Mouse (Mus musculus): ENCODE data around the gene Slc8a3. TPM values are rescaled to one million over a fixed set of nuclear protein-coding genes. Genes with fewer than 3 reads are reported as not detected.

The Slc8a3 gene
- total RNA-seq, 2 experiments from 2014 or later, result 35.8 to 48.7 TPM

DNA sequence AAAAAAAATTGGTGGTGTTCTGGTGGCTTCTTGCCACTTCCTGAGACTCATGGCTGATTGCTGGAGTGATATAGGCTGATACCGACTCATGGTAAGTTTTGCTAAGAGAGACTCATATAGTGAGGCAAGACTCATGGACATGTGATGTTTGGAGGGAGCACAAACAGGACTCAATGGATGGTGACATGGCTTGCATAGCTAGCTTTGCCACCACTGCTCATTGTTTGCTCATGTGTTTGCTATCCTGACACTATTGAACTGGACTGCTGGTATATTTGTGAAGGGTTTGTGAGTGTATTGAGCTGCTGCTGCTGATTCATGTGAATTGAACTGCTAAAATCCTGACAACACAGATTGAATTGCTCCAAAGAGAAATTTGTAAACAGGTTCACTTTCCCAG, 95.8 kb downstream of the Slc8a3 start:
- no peak for DNase-seq

DNA sequence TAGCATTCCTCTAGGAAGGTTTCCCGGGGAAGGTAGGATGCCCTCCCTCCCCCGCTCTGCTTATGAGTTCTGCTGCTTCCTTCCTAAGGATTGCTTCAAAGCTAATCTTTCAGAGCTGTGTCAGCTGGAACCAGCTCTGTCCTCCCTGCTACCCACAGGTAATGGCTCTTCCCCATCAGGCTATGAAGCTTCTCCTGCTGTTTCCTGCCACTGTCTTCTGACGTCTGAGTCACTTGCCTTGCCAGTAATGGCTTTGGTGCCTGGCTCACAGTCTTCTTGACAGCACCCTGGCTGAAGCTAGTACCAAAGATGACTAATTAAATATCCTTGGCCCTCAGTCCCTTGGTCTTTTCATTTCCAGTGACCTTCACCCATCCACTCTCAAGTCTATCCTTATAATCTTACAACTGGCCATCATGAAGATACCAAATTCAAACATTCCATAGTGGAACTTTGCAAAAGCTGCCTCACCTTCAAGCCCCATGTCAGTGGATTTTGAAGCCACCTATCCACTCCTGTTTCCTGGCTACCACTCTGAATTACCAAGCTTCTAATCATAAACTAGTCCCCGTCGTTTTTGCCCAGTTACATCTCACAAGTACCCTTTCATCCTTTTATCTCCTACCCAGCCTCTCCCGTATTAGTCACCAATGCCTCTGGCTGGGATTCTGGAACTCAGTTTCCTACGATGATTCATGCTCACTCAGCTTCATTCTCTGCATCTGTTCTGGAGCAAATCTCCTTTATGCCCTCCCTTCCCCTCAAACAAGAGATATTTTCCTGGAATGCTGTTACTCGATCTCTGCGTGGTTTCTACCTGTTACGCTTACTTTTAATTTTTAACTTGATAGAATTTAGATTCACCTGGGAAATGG, 97.3 kb downstream of the Slc8a3 start:
- DNase-seq, result no peak

DNA sequence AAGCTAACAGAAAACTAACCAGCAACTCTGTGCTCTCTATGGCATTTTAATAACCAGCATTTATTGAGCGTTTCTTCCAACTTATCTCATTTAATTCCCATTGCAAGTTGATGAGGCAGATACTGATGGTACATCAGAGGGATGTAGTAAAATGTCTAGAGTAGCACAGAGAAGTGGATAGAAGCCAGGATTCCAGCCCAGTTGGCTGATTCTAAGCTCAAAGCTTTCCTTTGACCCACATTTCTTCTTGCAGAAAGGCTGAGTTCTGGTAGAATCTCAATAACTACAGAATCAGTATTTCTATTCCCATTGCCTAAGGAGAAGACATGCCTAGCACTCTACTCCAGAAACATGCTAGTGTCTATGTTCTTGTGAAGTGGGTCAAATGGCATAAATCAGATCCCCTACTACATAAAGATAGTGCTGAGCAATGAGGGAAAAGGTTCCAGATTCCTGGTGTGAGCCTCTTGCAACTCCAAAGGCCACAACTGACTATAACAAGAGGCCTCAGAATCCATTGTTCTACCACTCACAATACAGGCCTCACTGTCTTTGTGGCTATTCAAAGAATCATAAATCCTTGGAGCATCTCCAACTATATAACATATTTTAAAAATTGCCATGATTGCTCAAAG, 99.1 kb downstream of the Slc8a3 start:
- no peak for DNase-seq

DNA sequence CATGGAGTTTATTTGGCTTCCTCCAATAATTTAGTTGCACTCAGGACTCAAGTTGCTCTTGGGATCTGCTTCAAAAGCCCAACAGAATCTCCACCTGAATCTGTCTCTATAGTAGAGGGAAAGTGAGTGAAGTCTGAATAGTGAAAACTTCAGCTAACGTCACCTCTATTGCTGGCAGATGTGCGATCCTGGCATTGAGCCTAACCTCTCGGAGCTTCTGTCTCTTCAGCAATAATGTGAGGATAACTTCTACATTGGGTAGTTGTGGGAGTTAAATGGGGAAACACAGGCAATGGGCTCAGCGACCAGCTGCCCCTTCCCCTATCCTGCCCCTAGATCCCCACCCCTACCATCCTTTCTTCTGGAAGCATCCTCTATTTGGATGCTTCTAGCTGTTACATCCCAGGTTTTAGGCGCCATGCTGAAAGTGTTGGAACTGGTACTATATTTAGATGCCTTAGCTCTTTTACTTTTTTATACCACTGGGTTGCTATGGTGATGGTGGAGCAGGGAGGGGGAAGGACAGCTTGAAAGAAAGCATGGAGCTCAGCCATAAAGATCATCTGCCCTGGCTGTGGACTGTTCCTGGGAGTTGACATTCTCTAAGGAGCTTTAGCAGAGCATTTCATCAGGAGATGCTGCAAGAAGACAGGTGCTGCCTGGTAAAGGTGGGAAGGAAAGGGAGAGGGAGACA, 105.1 kb downstream of the Slc8a3 start:
- DNase-seq, result peak; percentile 22

DNA sequence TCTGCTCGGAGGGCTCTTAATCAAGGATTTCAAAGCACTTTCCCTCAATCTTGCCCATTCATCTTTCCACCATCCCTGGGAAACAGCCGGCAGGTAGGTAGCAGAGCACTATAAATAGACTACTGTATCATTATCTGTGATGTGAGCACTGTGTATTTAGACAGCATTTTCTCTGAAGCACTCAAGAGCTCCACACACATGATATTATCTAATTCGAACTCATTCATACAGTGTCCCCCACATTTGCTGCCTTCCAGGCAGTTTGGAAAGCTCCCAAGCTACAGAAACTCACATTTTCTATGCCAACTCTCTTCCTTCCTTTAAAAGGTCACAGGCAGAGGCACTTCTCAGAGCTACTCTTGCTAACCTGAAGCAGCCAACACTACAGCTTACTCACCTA, 106.4 kb downstream of the Slc8a3 start:
- DNase-seq, result no peak

DNA sequence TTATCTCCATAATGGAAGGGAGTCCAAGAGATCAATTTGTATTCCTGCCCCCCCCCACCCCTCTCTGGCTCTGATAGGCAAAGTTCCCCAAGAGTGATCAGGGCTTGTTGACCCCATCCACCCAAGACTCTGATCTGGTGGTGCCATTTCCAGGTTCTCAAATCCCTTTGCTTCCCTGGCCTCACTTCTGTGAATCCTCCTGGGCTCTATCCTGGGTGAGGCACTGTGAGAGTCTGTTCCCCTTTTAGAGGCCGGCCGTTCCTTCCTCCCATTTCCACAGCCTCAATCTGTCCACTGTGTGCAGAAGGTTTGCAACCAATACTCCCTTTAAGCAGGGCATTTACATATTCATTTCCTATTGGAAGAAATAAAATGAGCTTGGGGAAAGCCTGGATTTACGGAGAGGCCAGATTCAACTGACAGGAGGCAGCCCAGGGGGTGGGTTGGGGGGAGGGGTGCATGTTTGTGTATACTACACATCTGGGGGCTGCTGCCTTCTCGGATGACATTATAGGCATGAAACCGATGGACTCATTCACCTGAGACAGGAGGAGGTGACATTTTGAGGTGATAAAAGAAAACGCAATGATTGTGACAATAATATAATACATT, 106.9 kb downstream of the Slc8a3 start:
- no peak for DNase-seq

DNA sequence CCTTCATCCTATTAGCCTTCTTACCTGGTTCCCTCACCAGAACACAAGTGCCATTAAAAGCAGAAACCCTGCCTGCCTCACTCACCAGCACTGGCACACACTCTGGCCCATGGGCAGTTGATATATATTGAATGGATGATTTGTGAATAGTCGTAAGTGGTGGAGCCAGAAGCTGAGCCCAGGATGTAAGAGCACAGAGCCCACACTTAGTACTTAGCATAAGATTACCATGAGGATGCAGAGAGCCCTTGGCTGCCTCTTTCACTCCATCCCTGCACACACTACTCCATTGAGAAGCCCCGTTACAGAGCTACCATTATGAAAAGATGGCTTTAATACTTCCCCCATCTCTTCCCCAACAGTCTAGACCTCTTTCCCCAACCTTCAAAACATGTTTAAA, 108.1 kb downstream of the Slc8a3 start:
- no peak for DNase-seq

DNA sequence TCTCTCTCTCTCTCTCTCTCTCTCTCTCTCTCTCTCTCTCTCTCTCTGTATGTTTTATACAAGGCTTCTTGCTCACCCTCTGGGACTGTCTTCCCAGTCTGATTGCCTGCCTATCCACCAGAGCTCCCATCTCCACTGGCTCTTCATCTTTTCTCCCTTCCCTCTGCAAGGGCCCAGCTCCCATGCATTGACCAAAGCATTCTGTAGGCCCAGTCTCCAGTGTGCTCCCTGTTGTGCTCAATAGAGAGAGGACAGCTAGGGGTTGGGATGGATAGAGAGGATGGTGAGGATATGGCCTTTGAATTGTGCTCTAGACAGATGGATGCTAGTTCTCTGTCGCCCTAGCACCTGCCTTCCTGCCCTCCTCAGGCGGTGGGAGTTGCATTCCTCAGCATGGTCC, 109.7 kb downstream of the Slc8a3 start:
- DNase-seq, result no peak

- no peak for DNase-seq
These were observed 113.6 kb downstream of the Slc8a3 start for GRCm38 (mm10) chr12:81219339-81219738.

DNA sequence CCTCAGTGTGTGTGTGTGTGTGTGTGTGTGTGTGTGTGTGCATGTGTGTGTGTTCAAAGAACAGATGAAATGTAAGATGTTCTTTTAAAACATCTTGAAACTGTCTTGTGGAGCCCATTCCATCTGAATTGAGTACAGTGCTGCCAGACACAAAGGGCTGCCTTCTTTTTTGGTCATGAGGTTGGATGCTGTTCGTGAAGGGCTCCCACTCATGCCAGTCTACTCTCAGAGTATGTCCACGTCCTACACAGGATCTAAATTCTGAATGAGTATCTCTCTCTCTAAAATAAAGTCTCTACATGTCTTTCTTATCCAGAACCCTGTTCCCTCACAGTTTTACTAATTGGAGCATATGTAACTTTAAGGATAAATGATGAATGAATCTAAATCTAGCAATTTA, 124.4 kb downstream of the Slc8a3 start:
- no peak for DNase-seq

DNA sequence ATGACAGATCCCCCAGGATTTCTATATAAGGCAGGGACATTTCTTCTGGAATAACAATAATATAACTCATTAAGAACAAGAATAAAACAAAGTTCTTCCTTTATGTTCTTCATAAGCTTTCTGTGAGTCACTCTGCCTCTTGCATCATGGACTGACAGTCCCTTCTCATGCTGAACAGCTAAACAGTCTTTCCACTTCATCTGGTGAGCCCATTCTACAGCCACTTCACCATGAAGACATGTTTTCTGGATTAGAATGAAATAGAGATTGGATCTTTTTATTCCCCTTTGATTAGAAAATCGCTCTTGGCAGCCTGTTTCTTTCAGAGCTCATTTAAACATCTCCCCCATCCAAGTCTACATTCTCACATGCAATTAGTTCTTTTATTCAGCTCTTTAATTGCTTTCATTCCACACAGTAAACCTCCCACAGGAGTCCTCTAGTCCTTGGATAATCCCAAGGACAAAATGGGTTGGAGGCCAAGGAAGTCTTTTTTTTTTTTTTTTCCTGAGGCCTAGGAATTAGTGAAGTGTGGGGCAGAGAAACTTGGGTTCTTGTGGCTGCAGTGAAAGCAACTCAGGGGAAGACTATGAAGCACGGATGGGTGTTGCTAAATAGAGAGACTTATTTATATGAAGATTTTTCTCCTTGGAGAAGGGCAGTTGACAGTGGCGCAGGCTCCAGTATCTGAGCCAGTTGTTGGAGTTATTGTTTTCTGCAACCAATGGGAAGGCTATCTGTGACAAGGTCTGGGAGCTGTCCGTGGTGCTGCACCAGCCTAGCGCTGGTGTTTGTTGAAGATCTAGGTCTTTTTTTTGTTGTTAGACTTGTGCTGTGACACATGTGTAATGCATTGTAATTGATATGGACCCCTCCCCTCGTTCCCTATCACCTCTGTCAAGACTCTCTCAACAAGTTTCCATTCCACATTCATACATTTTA, 127.1 kb downstream of the Slc8a3 start:
- DNase-seq, result peak; percentile 39

DNA sequence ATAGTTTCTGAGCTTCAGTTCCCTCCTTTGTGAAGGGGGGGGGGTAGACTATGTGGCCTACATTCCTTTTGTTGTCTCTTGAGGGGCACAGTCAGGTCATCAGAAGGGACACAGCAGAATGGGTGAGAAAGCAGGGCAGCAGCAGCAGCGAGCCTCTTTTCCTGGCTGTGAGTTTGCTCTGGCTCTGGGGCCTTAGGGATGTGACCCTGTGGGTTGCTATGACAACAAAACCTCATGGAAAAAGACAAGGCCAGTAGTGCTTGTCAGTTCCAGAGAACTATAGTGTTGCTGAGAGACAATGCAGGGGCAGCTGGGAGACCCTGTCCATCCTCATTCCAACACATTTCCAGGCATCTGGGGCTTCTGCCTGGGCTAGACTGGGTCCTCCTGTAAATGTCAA, 129.8 kb downstream of the Slc8a3 start:
- no peak for DNase-seq

DNA sequence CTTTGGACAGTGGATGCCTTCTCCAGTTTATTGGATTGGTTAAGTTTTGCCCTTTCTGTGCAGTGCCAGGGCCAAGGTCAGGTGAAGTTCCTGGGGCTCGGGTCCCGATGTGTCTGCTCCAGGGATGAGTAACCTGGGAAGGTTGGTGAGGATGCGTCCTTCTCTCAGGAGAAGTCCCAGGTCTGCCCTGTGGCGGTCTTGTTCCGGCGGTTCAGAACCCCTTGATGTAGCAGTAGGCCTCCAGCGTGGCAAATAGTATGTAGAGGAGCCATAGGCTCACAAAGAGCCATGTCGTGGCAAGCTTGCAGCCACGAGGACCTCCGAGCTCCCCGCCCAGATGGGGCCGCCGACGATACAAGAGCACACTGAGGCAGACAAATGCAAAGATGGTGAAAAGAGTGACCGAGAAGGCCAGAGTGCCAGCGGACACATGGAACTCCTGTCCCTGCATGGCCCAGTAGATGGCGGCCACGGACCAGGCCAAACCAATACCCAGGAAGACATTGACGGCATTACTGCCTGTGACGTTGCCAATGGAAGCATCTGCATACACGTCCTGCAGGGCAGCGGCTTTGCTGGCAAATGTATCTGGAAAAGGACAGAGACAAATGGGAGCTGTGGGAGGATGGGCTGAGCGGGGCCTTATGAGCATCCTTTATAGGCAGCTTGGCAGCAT, 133.6 kb downstream of the Slc8a3 start:
- peak; percentile 71 for DNase-seq

GRCm38 (mm10) chr12:81197468-81198075, 135.4 kb downstream of the Slc8a3 start:
- DNase-seq, result no peak

DNA sequence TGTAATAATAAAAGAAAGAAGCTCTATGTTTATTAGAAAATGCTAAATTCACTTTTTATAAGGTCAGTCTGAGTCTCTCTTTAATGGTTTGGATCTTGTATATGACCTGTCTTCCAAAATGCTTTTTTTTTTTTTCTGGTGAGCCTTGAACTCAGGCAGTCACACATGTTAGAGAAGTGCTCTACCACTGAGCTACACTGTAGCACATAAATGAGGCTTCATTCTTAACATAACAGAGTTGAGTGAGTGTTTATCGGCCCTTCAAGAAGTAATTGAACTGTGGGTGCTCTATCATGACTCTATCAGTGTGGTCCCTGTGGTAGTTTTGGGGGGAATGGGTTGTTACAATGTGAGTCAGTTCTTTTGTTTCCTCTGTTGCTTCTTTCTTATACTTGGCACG, 139.0 kb downstream of the Slc8a3 start:
- no peak for DNase-seq

GRCm38 (mm10) chr12:81189636-81190035, 143.3 kb downstream of the Slc8a3 start:
- DNase-seq, result no peak

- no peak for DNase-seq
These were observed 144.0 kb downstream of the Slc8a3 start for GRCm38 (mm10) chr12:81188996-81189395.

- DNase-seq, result no peak
These were observed 144.6 kb downstream of the Slc8a3 start for GRCm38 (mm10) chr12:81188423-81188822.

DNA sequence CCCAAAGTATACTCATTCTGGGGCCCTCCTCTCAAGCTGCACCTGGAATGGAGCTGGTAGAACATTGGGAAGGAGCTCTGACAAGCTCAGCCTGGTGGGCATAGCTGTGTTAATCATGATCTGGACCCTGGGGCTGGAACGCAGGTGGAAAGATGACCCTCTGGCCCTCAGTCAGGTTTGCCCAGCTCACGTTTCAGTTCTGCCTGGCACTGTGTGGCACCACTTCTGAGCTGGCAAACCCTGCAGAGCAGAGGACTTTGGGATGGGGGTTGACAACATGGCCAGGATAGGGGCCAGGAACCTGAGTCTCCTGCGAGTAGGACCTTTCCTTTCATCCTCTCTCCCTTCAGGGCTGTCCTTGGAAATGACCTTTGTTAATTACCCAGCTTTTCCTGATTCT, 146.3 kb downstream of the Slc8a3 start:
- no peak for DNase-seq

DNA sequence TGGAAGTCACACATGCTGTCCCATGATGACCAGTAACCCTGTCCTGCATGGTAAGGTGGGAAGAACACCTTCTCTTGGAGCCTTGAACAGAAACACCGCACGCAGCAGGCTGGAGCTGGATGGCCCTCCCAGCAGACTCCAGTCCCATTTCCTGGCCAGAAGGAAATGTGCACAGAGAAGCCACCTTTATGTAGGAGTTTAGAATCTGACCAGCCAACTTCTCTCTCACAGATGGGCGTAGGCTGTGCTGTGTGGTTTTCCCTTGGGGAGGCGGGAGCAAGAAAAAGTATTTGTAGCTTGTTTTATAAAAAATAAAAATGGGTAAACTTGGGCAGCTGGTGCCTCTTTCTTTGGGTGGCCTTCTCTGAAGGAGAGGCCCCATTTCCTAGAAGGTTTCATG, 146.9 kb downstream of the Slc8a3 start:
- no peak for DNase-seq

- DNase-seq, result no peak
These were observed 148.0 kb downstream of the Slc8a3 start for GRCm38 (mm10) chr12:81184967-81185366.
